Mouse (Mus musculus) lung, postnatal 4 days (tissue): ENCODE results near the gene Castor1.
"Not testable (repeated sequence)": the region's sequence is repeated elsewhere in the genome, so short reads cannot be mapped to it uniquely, and the experiment has no call there.

Experiments
- DNase-seq, 2 experiments: peaks; one replicate each; pipeline ENCODE4 v3.0.0; 2021

Castor1 gene

DNA sequence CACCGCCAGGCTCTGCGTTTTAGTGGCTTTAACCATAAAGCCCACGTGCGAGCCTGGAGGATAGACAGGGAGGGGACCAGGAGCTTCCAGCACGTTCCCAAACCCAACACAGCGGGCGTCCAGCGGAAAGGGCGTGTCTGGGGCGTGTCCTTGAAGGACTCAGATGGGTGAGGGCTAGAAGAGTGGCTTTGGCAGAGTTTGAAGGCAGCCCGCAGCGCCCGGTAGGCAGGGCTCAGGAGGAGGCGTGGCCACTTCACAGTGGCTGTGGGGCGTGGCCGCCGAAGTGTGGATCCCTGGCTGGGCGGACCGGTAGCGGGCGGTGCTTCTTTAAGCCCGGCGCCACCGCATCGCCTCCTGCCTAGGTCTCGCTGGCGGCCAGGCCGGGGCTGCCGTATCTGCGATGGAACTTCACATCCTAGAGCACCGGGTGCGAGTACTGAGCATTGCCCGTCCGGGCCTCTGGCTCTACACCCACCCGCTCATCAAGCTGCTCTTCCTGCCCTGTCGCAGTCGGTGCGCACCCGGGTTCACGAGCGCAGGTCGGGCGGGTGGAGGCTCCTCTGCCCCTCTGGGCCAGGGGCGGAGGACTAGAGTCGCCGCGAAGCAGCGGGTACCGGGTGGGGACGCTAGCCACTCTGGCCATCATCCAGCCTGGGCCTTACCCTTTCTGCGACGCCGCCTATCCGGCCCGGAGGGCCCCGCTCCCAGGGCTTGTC is at the start of gene Castor1:
Gene Castor1 (plus strand): TSS at position 312 of the 716 bp plus-strand sequence.
- DNase-seq, result peak; percentile 94 to 96

DNA sequence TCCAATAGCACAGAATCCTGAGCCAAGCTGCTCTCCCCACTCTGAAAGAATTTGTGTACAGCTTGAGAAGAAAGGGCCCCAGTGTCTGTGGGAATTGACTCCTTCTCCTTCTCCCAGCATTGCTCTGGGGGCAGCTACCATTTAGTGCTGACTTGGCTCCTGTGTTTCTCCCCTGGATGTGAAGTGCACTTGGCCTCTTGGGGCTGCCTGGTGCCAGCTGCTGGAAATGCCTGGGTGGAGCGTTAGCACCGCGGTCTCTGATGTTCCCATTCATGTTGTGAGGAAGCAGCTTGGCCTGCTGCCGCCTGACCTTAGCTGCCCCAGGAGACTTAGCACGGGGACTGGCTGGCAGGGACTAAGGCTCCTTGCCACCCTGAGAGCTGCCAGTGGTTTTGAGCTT is 43.4 kb upstream of the Castor1 start:
- no peak for DNase-seq

DNA sequence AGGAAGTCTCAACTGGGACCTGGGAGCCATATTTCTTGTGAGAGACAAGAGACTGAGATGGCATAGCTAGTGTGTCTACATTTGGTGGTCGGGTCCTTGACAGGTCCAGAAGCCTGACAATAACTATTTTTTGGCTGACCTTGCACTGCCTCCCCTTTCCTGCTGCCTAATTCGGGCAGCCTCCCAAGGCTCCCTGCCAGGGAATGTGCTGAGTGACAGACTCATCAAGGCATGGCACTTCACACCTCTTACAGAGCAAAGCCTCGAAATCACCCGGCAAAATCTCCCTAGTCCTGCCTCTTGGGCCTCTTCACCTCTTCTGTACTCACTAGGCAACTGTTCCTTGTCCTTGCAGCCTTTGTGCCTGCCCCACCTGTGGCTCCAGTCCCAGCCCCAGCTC is 40.3 kb upstream of the Castor1 start:
- DNase-seq, result no peak

DNA sequence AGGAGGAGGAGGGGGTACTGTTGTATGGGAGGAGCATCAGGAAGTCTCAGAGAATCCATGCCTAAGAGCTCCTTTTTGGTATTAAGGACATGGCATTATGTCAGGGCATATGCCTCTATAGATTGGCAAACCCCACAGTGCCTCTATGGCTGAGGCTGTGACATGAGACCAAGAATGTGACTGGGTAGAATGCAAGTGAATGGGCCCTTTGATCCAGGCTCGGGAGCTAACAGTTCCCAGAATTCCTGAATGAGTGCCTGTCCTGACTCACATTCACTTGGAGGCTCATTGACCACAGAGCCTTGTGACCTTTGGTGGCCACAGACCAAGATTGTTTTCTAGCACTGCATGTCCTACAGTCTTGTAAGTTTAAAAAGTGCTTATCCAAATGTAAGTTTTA is 36.0 kb upstream of the Castor1 start:
- no peak for DNase-seq

DNA sequence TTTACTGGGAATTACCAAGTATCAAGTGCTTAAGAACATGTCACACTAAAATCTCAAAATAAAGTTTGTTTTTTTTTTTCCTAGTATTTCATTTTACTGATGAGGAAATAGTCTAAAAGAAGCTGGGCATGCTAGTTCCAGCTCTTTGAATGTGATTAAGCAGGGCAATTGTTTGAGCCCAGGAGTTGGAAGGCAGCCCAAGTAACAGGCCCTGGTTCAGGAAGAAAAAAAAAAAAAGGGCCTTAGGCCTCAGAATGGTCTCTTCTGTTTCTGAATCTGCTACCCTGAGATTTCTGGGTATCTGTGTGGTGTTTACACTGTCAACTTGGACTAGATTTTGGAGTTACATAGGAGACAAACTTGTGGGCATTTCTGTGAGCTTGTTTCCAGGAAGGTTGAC is 34.5 kb upstream of the Castor1 start:
- no peak for DNase-seq

- DNase-seq, result no peak
Measured at GRCm38 (mm10) chr11:4184251-4184952, 33.6 kb upstream of the Castor1 start.

DNA sequence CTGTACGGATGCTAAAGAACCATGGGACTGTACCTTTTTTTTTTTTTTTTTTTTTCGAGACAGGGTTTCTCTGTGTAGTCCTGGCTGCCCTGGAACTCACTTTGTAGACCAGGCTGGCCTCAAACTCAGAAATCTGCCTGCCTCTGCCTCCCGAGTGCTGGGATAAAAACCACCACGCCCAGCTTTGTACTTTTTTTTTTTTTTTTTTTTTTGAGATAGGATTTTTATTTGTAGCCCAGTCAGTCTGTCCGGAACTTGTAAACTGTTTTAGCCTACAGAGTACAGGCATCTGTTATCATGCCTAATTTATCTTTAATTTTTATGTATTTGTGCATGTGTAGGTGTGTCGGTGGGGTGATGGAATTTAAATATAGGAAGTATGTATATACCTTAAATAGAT is 32.5 kb upstream of the Castor1 start:
- not testable (repeated sequence) for DNase-seq

DNA sequence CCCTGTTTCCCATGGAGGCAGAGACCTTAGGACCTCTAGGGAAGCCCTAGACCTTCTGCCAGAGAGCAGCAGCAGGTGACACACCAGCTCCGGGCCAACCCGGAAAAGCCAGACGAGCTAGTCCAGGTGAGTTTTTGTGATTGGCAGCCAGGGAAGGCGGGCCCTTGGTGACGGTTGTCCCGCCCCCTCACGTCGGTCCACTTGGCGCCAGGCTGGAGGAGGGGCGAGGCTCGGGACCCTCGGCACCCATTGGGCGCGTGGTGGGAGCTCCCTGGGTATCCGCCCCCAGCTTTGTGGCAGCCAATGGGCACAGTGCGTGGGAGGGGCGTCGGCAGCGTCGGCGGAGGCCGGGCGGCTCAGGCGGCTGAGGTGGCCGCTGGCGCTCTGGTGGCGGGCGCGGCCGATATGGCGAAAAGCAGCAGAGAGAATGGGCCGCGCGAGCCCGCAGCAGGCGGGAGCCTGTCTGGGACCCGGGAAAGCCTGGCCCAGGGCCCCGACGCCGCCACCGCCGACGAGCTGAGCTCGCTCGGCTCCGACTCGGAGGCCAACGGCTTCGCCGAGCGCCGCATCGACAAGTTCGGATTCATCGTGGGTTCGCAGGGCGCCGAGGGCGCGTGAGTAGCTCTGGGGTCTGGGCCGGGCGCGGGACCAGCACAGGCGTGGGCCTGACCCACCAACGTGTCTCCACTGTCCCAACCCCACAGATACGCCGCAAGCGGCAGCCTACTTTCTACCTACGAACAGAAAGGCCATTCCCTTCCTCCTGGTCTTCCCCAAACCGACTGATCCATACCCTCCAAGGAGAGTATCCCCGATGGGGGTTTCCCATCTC is 31.3 kb upstream of the Castor1 start, which contains the start of gene Tbc1d10a:
Gene Tbc1d10a (plus strand): TSS at position 304 of the 832 bp plus-strand sequence.
- DNase-seq, result peak; percentile 99

- no peak for DNase-seq
Measured at GRCm38 (mm10) chr11:4187318-4187700, 30.7 kb upstream of the Castor1 start.

- DNase-seq, result no peak
Measured at GRCm38 (mm10) chr11:4189182-4189581, 28.8 kb upstream of the Castor1 start.

DNA sequence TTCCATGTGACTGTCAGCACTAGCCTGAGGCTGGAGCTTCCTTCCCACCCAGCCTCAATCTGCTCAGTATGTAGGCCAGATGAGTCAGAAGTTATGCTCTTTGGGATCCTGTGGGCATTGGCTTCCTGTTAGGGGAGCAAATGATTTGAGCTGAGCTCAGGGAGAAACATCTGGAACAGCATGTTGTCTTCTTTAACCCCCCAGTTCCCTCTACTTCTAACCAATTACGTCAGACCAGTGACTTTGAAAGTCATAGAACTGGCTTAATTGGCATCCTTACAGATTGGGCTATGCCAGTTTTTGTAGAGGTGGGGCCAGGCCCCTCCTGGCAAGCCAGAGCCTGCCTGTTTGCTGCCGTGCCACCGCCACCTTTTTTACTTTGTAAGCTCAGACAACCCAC is 27.3 kb upstream of the Castor1 start:
- no peak for DNase-seq

DNA sequence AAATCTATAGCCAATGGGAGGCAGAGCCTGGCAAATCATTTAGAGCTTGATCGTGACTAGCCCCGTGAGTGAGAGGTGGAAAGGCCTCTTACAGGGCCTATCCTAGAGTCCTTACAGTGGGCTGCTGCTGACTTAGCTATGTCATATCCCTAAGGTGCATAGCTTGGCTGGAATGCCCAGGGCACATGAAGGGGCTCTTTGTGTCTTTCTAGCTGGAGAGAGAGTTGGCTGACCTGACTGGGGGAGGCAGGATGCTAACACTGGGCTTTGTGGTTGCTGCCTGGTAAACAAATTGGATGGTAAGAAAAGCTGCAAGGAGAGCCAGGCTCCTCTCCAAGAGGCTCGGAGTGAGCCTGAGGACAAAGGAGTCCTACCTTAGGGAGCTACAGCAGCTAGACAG is 25.3 kb upstream of the Castor1 start:
- no peak for DNase-seq

- DNase-seq, result no peak
Measured at GRCm38 (mm10) chr11:4193420-4193819, 24.6 kb upstream of the Castor1 start.

DNA sequence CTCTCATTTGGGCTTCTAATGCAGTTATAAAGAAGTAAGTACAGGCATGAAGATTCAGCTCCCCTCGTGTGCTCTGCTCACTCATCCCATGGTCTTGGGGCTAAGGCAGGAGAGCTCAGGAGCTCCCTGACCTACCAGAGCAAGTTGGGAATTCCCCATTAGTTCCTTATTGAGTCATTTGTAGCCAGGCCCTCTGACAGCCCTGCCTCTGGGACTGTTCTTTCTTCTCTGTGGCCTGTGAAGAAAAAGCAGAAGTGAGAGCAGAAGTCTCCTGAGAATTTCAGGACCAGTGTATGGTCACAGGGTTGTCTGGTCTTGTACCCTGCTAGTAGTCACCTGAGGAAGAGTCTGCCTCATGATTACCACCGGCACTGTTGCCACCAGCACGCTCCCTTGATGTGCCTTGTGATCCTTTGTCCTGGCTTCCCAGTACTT is 22.4 kb upstream of the Castor1 start:
- DNase-seq, result no peak

DNA sequence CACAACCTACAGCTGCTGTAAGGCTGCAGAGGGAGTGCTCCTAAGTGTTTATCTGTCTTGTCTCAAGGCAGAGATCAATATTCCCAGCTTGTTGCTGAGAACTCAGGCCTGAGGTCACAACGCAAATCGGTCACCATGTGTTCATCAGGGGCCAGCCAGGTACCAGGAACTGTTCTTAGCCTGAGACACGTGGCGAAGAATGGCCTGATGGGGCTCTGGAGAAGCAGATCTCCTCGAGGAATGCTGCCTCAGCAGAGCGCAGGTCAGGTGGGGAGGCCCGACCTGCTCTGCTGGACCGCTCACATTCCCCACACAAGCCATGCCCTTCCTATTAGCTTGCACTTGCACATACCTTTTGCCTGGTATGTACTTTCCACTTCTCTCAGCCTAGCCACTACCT is 21.4 kb upstream of the Castor1 start:
- DNase-seq, result peak; percentile 53 to 76

- DNase-seq, result peak in 1 of 2 experiments; percentile 61
Measured at GRCm38 (mm10) chr11:4197691-4198090, 20.3 kb upstream of the Castor1 start.

DNA sequence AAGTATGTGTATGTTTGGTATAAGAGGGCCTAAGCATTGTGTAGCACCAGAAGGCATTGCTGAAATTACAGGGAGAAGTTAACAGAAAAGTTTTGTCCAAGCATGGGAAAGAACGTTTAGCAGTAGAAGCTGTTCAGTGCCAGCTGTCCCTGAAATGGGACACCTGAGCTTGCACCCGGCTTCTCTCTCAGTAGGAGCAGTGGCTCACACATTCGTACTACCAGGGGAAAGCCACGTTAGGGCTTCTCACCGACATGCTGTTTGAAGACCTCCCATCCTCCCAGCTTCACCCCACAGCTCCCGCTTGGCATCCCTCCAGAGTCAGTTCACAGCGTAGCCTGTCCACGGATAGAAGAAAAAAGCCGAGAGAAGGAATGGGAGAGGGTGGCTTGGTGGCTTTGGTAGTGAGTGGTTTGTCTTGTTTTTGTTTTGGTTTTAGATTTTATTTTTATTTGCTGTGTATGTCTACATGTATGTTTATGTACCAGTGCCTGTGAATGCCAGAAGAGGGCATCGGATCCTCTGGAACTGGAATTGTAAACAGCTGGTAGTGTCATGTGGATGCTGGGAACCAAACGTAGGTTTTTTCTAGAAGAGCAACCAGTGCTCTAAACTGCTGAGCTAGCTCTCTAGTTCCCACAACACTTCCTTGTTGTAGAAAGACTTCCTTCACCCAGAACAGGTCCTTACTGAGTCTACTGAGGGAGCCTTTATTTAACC is 15.9 kb upstream of the Castor1 start:
- DNase-seq, result no peak

GRCm38 (mm10) chr11:4202995-4203704 is 14.9 kb upstream of the Castor1 start:
- no peak for DNase-seq

- peak; percentile 70 to 82 for DNase-seq
Measured at GRCm38 (mm10) chr11:4203705-4204074, 14.3 kb upstream of the Castor1 start.

DNA sequence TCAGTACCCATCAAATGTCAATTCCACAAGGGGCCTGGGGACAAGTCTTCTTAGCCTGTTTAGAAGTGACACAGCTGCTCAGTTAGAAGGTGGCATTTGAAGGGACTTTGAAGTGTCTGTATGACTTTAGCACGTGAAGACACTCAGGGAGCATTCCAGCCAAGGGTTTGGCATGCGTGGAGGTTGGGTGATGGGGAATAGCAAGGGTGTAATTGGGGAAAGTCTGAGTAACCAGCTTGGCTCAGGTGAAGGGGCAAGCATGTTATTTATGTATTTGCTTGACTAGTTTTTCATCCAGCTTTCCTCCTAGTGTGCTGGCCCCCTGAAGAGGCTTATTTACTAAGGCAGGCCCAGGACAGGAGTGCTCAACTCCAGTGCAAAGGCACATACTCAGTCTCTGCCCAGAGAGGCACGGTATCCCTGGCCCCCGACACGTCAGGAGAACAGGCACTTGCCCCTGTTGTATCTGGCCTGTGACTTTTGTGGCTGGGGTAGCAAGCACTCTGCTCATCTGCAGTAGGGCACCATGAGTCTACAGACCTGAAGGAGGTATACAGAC is 12.8 kb upstream of the Castor1 start:
- peak; percentile 54 to 79 for DNase-seq

DNA sequence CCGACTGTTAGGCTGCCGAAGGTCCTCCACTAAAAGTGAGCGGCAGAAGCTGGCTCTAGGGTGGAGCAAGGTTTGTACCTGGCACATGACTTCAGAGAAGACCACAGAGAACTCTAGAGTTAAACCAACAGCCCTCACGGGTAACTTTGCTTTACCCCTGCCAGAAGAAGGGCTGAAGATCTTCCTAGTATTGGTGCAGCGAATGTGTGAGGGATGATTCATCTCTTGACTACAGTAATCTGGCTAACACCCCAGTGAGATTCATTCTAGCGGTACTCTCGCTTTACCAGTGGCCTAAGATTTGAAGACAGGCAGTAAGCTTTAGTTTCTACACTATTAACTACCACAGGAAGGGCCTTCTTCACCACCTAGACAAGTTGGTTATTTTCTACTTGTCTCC is 12.1 kb upstream of the Castor1 start:
- no peak for DNase-seq

GRCm38 (mm10) chr11:4206563-4206962 is 11.5 kb upstream of the Castor1 start:
- no peak for DNase-seq
